Comparison of ENCODE assay signal across 9 mouse cellular contexts in the genomic region with DNA sequence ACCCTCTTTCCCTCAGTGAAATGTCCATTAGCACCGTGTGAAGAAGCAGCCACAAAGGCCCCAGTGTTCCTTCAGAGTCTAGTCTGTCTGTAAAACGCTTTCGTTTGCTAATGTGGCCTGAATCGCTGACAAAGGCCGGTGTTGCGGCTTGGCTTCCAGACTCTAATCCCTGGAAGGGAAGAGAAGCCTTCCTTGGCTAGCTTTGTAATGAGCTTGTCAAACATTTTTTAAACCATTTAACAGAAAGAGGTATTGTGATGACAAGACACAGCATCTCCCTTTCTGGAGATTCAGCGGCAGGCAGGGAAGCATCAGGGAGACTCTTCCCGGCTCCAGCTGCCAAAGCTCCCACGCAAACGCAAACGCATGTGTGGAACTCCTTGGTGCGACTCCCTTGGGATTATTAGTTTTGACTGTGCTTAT.
DNase-seq lines count a peak whose midpoint lies in the region; ATAC-seq and TF ChIP-seq lines count a peak whose summit lies in the region.
"Had no signal": no experiment of that assay in that cellular context is flagged by ENCODE, and none has a peak within 500 bp of the region (broad histone marks: within the 10 kb centered on the region; RNA-seq: fewer than 3 reads in every experiment).

No protein-coding gene starts in this region.

- peak overlapping the region; percentile 6; the same call in 1 of the 2 replicates for H3K9ac ChIP-seq in embryonic facial prominence, embryonic 15.5 days
- no peak overlapping the region for H3K9ac ChIP-seq in midbrain, postnatal 0 days (replicated peaks; ENCODE audit: low read length, poor library complexity, severe bottlenecking)

- no peaks in the 10 kb centered on the region for H3K36me3 ChIP-seq in embryonic facial prominence, embryonic 15.5 days
- no peaks in the 10 kb centered on the region for H3K36me3 ChIP-seq in hindbrain, embryonic 10.5 days
- no peaks in the 10 kb centered on the region for H3K36me3 ChIP-seq in midbrain, postnatal 0 days (ENCODE audit: insufficient read depth, low read length)

- DNase-seq in ovary, postnatal 10 days (ENCODE audit: low spot score), result peak; percentile 3
- DNase-seq in ovary, adult 18-20 months (ENCODE audit: low spot score), result no peak
- DNase-seq in hindbrain, embryonic 10.5 days (ENCODE audit: low spot score), result peak; percentile 68
- peak; percentile 62 to 77 for DNase-seq in layer of hippocampus, postnatal 14 days (ENCODE audit: low spot score in 2 of 2)
- DNase-seq in midbrain, postnatal 0 days (ENCODE audit: low spot score), result peak; percentile 85
- no peak for DNase-seq in natural killer cell, adult 2 months (ENCODE audit: low spot score in 2 of 2)
- DNase-seq in adrenal gland, postnatal 14 days, result no peak

- no peaks in the 10 kb centered on the region for H3K27me3 ChIP-seq in embryonic facial prominence, embryonic 15.5 days
- no peaks in the 10 kb centered on the region for H3K27me3 ChIP-seq in hindbrain, embryonic 10.5 days (ENCODE audit: insufficient read depth, poor library complexity, severe bottlenecking)
- no peaks in the 10 kb centered on the region for H3K27me3 ChIP-seq in midbrain, postnatal 0 days (ENCODE audit: insufficient read depth, low read length)

- H3K9me3 ChIP-seq in embryonic facial prominence, embryonic 15.5 days (replicated peaks), result no peaks in the 10 kb centered on the region
- H3K9me3 ChIP-seq in hindbrain, embryonic 10.5 days, result 0 out of 2 replicates have a peak, but pooled peaks cover 7% of the 10 kb centered on the region
- H3K9me3 ChIP-seq in midbrain, postnatal 0 days (ENCODE audit: low read length), result no peaks in the 10 kb centered on the region

- no peaks in the 10 kb centered on the region for H3K4me1 ChIP-seq in embryonic facial prominence, embryonic 15.5 days
- H3K4me1 ChIP-seq in hindbrain, embryonic 10.5 days (replicated peaks), result peaks cover 32% of the 10 kb centered on the region
- H3K4me1 ChIP-seq in midbrain, postnatal 0 days (ENCODE audit: insufficient read depth, low read length), result no peaks in the 10 kb centered on the region

- no peak for TF ChIP-seq CTCF in midbrain, postnatal 0 days (IDR thresholded peaks at IDR 0.05)

- peak overlapping the region; percentile 50 for H3K4me2 ChIP-seq in embryonic facial prominence, embryonic 15.5 days (replicated peaks)
- peak overlapping the region; percentile 51 for H3K4me2 ChIP-seq in midbrain, postnatal 0 days (ENCODE audit: low read depth, low read length, poor library complexity, severe bottlenecking)

- 4% methylated on average over 12 of the region's 12 CpGs for WGBS in embryonic facial prominence, embryonic 15.5 days
- 7% methylated on average over 12 of the region's 12 CpGs for WGBS in hindbrain, embryonic 10.5 days
- WGBS in midbrain, postnatal 0 days, result 3% methylated on average over 12 of the region's 12 CpGs

- H3K27ac ChIP-seq in embryonic facial prominence, embryonic 15.5 days (replicated peaks), result no peak overlapping the region
- peak overlapping the region; percentile 90 for H3K27ac ChIP-seq in hindbrain, embryonic 10.5 days
- H3K27ac ChIP-seq in midbrain, postnatal 0 days (ENCODE audit: low read depth, low read length), result peak overlapping the region; percentile 4

- ATAC-seq in embryonic facial prominence, embryonic 15.5 days (ENCODE audit: insufficient number of reproducible peaks, low FRiP score, low TSS enrichment, low read depth), result no peak
- peak; percentile 76 for ATAC-seq in midbrain, postnatal 0 days (ENCODE audit: low FRiP score)
- ATAC-seq: Patski had no signal

- H3K4me3 ChIP-seq in embryonic facial prominence, embryonic 15.5 days (replicated peaks), result peak overlapping the region; percentile 29
- peak overlapping the region; percentile 41 for H3K4me3 ChIP-seq in hindbrain, embryonic 10.5 days
- peak overlapping the region; percentile 25 for H3K4me3 ChIP-seq in midbrain, postnatal 0 days (ENCODE audit: low read depth, low read length)

Comparison
In these comparisons a context has a peak if more than half of its experiments do, and no peak if none do; other contexts are left out.
1. DNase-seq: peak in ovary, postnatal 10 days (single experiment), hindbrain, embryonic 10.5 days (single experiment), layer of hippocampus, postnatal 14 days (2 of 2) and midbrain, postnatal 0 days (single experiment); none in ovary, adult 18-20 months (single experiment), natural killer cell, adult 2 months (0 of 2) and adrenal gland, postnatal 14 days (single experiment).
2. Peak in every context shown above with its lines, with median percentiles within 50 percentile points of each other: H3K4me3 ChIP-seq.